Mouse (Mus musculus) heart, embryonic 12.5 days (tissue): Measurements from ENCODE around the gene Smurf1. TPM values are rescaled to one million over a fixed set of nuclear protein-coding genes. Genes with fewer than 3 reads are reported as not detected.

Source experiments
- ATAC-seq: fragments of 200-750 bp; cut with Nextera tagmentation; 2 replicates; pipeline ENCODE4 v1.8.0; 2017; ENCODE audit warnings: moderate TSS enrichment, moderate library complexity; ENCODE audit not compliant: insufficient number of reproducible peaks, low FRiP score
- H3K27ac ChIP-seq: fragments of 300-500 bp; sonication (generic); 2 replicates; pipeline ENCODE4 v1.5.1; 2016; ENCODE audit warnings: mild to moderate bottlenecking, moderate library complexity; ENCODE audit not compliant: poor library complexity, severe bottlenecking
- H3K27me3 ChIP-seq: fragments of 300-500 bp; sonication (generic); replicated peaks from 2 replicates; pipeline ENCODE4 v1.6.1; 2016; ENCODE audit warnings: mild to moderate bottlenecking, moderate library complexity
- H3K36me3 ChIP-seq: fragments of 300-500 bp; sonication (generic); 2 replicates; pipeline ENCODE4 v1.6.1; 2016; ENCODE audit warnings: mild to moderate bottlenecking, moderate library complexity
- H3K4me1 ChIP-seq: fragments of 300-500 bp; sonication (generic); replicated peaks from 2 replicates; pipeline ENCODE4 v1.6.1; 2016; ENCODE audit warnings: mild to moderate bottlenecking
- H3K4me2 ChIP-seq: fragments of 300-500 bp; sonication (generic); 2 replicates; pipeline ENCODE4 v1.6.1; 2016; ENCODE audit warnings: mild to moderate bottlenecking, moderate library complexity
- H3K4me3 ChIP-seq: fragments of 300-500 bp; sonication (generic); 2 replicates; pipeline ENCODE4 v1.5.1; 2016; ENCODE audit warnings: mild to moderate bottlenecking
- H3K9ac ChIP-seq: fragments of 300-500 bp; sonication (generic); 2 replicates; pipeline ENCODE4 v1.6.1; 2016; ENCODE audit warnings: mild to moderate bottlenecking, moderate library complexity
- H3K9me3 ChIP-seq: fragments of 300-500 bp; sonication (generic); replicated peaks from 2 replicates; pipeline ENCODE4 v1.6.1; 2016; ENCODE audit warnings: mild to moderate bottlenecking, moderate library complexity
- WGBS: fragments of 180-500 bp; shearing (Covaris S2); methylation state at CpG from one replicate; pipeline ENCODE4 v1.1.7; 2016; 5-methylcytosine and 5-hydroxymethylcytosine counted together
- microRNA-seq: library from miRNA; unstranded; fragments of <30 nt; microRNA quantifications from one replicate; pipeline ENCODE4, GENCODE M21; 2017
- polyA plus RNA-seq: library from polyadenylated mRNA; unstranded; fragments of >200 nt; fragmentation: Nextera tagmentation; extraction: Ambion mirVana; gene quantifications from 2 replicates; pipeline ENCODE4 v1.2.1, GENCODE M21; 2016

Smurf1 gene
- polyA plus RNA-seq, 1 experiment from 2014 or later = 18.7 TPM

DNA sequence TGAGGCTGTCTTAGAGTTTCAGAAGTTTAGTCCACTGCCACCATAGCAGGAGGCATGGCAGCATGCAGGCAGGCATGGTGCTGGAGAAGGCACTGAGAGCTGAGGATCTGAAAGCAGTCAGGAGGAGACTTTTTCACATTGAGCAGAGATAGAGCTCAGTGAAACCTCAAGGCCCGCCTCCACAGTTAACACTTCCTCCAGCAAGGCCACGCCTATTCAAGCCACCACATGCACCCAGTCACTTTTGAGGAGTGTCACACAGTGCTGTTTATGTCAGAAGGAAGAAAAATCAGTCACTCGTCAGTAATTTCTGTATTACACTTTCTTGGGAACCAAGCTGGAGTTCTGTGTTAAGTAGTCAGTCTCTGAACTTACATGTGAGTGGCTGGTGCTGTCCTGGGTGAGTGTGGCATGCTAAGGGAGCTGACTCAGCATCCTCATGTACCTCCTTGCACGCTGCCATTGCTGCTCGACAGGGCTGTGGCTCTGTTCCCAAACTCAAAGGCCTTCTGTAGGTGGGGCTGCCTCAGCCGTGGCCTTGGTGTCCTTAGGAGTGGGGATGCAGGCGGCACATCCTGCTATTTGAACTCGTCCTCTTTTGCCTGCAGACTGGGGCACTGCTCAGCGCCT lies 133.7 kb downstream of the Smurf1 start:
- H3K27me3 ChIP-seq = no peaks in the 10 kb centered on the region
- H3K4me1 ChIP-seq = no peaks in the 10 kb centered on the region
- no peak overlapping the region for H3K27ac ChIP-seq
- WGBS = 85% methylated on average over 9 of the region's 9 CpGs
- peaks cover 100% of the 10 kb centered on the region for H3K36me3 ChIP-seq
- H3K4me2 ChIP-seq = no peak overlapping the region
- no peak overlapping the region for H3K4me3 ChIP-seq
- no peak for ATAC-seq
- H3K9ac ChIP-seq = no peak overlapping the region
- 0 out of 2 replicates have a peak, but pooled peaks cover 4% of the 10 kb centered on the region for H3K9me3 ChIP-seq

DNA sequence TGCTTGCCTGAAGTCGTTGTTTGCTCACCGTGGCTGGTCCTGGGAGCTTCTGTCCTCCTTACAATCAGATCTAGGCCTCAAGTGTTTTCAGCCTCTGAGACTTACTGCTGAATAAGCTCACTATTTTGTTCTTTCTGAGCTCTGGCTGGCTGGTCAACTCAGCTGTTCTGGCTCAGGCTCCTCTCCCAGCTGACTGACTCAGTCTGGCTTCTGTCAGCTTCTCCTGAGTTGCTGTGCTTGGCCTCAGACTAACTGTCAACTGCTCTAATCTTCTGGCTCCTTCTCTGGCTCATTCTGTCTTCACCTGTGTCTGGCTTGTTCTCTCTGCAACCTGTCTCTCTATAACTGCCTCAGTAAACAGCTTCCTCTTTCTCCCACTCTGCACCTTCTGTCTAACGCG lies 136.0 kb downstream of the Smurf1 start:
- H3K9ac ChIP-seq = no peak overlapping the region
- H3K9me3 ChIP-seq = no peaks in the 10 kb centered on the region
- H3K4me1 ChIP-seq = no peaks in the 10 kb centered on the region
- H3K4me2 ChIP-seq = no peak overlapping the region
- H3K27me3 ChIP-seq = no peaks in the 10 kb centered on the region
- no peak overlapping the region for H3K4me3 ChIP-seq
- H3K27ac ChIP-seq = no peak overlapping the region
- ATAC-seq = no peak
- peaks cover 100% of the 10 kb centered on the region for H3K36me3 ChIP-seq
- WGBS = 75% methylated on average over 4 of the region's 4 CpGs

DNA sequence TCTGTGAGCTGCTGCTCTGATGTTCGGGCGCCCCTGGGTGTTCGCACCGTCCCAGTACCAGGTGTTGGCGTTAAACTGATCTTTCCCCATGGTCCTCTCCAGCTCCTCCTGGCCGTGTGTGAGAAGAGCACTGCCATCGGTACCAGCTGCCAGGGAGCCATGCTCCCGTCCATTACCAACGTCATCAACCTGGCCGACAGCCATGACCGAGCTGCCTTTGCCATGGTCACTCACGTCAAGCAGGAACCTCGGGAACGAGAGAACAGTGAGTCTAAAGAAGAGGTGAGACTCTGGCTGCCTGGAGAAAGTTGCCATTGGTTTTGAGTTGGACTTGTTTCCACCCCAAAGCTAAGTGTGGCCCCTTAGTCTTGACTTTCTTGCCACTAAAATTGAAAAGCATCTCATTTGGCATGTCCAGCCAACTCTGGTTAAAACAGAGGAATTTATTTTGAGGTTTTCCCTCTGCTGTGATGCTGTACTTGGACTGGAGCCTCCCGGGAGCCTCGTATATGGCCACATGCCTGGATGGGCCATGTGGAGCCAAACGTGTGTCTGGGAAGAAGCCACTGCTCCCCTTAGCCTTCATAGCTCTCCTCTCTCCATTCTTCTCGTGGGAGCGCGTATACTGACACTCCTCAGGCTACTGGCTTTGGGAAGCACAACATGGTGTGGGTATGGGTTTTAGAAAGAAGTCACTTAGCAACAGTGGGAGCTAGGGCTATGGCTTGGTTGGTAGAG lies 137.1 kb downstream of the Smurf1 start:
- 91% methylated on average over 20 of the region's 20 CpGs for WGBS
- Histone ChIP-seq H3K9ac (no peak overlapping the region), H3K4me3 (no peak overlapping the region), H3K36me3 (peaks cover 100% of the 10 kb centered on the region), H3K27me3 (no peaks in the 10 kb centered on the region), H3K4me2 (no peak overlapping the region), H3K4me1 (no peaks in the 10 kb centered on the region), H3K27ac (no peak overlapping the region), H3K9me3 (no peaks in the 10 kb centered on the region)
- ATAC-seq = no peak

Small RNA genes within 50 kb of the gene (microRNA-seq; reads per million reads assigned to microRNA genes)
- 0.71 reads per million for gene Mir7039

Other genes starting within 250 kb of the Smurf1 start
- 0.46 and 0.93 TPM in 2 replicates for gene Tmem130, start 204.0 kb downstream of the Smurf1 start, polyA plus RNA-seq
- 61.5 and 66.0 TPM in 2 replicates for gene Trrap, start 198.1 kb downstream of the Smurf1 start, polyA plus RNA-seq
- gene Gm4871, start 66.9 kb upstream of the Smurf1 start, polyA plus RNA-seq = not detected in 2 replicates
- gene 1700018F24Rik, start 77.1 kb upstream of the Smurf1 start, polyA plus RNA-seq = not detected in 2 replicates
- gene Arpc1a, start 118.0 kb upstream of the Smurf1 start, polyA plus RNA-seq = 101 and 105 TPM in 2 replicates
- not detected in 2 replicates for gene Kpna7, start 118.2 kb upstream of the Smurf1 start, polyA plus RNA-seq
- gene Arpc1b, start 148.4 kb upstream of the Smurf1 start, polyA plus RNA-seq = 187 and 192 TPM in 2 replicates
- 71.8 and 78.5 TPM in 2 replicates for gene Pdap1, start 174.4 kb upstream of the Smurf1 start, polyA plus RNA-seq
- 140 and 151 TPM in 2 replicates for gene Bud31, start 174.5 kb upstream of the Smurf1 start, polyA plus RNA-seq
- gene Ptcd1, start 201.3 kb upstream of the Smurf1 start, polyA plus RNA-seq = 13.1 and 14.1 TPM in 2 replicates
- gene Cpsf4, start 201.4 kb upstream of the Smurf1 start, polyA plus RNA-seq = 31.4 and 31.9 TPM in 2 replicates
- 997 and 1,021 TPM in 2 replicates for gene Atp5j2, start 226.2 kb upstream of the Smurf1 start, polyA plus RNA-seq
- gene Zkscan14, start 236.0 kb upstream of the Smurf1 start, polyA plus RNA-seq = 6.5 and 6.6 TPM in 2 replicates
- 10.7 and 11.5 TPM in 2 replicates for gene Zkscan5, start 238.7 kb upstream of the Smurf1 start, polyA plus RNA-seq